Mouse (Mus musculus) inflammation-experienced regulatory T-cells, adult 6 months (primary cell): Measurements from ENCODE around the gene Adamtsl1. TPM values are rescaled to one million over a fixed set of nuclear protein-coding genes. Genes with fewer than 3 reads are reported as not detected.

Source experiments
- ATAC-seq: one replicate; pipeline ENCODE4 v1.8.0; 2017
- polyA plus RNA-seq, 3 experiments: library from polyadenylated mRNA; unstranded; fragments of 100-300 nt; shearing (Covaris generic); gene quantifications; one replicate each; pipeline ENCODE4 v1.2.1; 2017

Gene Adamtsl1
- polyA plus RNA-seq, 3 experiments from 2014 or later: 0.67 TPM; not detected in 2

GRCm38 (mm10) chr4:85818504-85818903 lies 304.5 kb downstream of the Adamtsl1 start:
- no peak for ATAC-seq

- ATAC-seq: no peak
Observed at GRCm38 (mm10) chr4:85819169-85819568, 305.2 kb downstream of the Adamtsl1 start.

GRCm38 (mm10) chr4:85819921-85820320 lies 305.9 kb downstream of the Adamtsl1 start:
- ATAC-seq: no peak

GRCm38 (mm10) chr4:85823952-85824704 lies 310.2 kb downstream of the Adamtsl1 start:
- ATAC-seq: no peak

- ATAC-seq: no peak
Observed at GRCm38 (mm10) chr4:85824705-85825085, 310.7 kb downstream of the Adamtsl1 start.

- no peak for ATAC-seq
Observed at GRCm38 (mm10) chr4:85837058-85837457, 323.1 kb downstream of the Adamtsl1 start.

GRCm38 (mm10) chr4:85837532-85837965 lies 323.6 kb downstream of the Adamtsl1 start:
- no peak for ATAC-seq

- no peak for ATAC-seq
Observed at GRCm38 (mm10) chr4:85838031-85838430, 324.1 kb downstream of the Adamtsl1 start.

GRCm38 (mm10) chr4:85842113-85842512 lies 328.1 kb downstream of the Adamtsl1 start:
- ATAC-seq: no peak

GRCm38 (mm10) chr4:85844381-85844780 lies 330.4 kb downstream of the Adamtsl1 start:
- ATAC-seq: no peak

GRCm38 (mm10) chr4:85845931-85846330 lies 332.0 kb downstream of the Adamtsl1 start:
- no peak for ATAC-seq

- no peak for ATAC-seq
Observed at GRCm38 (mm10) chr4:85853401-85853800, 339.4 kb downstream of the Adamtsl1 start.

- ATAC-seq: no peak
Observed at GRCm38 (mm10) chr4:85854507-85854906, 340.5 kb downstream of the Adamtsl1 start.

- ATAC-seq: no peak
Observed at GRCm38 (mm10) chr4:85879376-85879775, 365.4 kb downstream of the Adamtsl1 start.

- no peak for ATAC-seq
Observed at GRCm38 (mm10) chr4:85881318-85881717, 367.3 kb downstream of the Adamtsl1 start.

GRCm38 (mm10) chr4:85884031-85884430 lies 370.1 kb downstream of the Adamtsl1 start:
- ATAC-seq: no peak

GRCm38 (mm10) chr4:85889877-85890598 lies 376.1 kb downstream of the Adamtsl1 start:
- no peak for ATAC-seq

GRCm38 (mm10) chr4:85901316-85901715 lies 387.3 kb downstream of the Adamtsl1 start:
- no peak for ATAC-seq

- no peak for ATAC-seq
Observed at GRCm38 (mm10) chr4:85904217-85904616, 390.2 kb downstream of the Adamtsl1 start.

- ATAC-seq: no peak
Observed at GRCm38 (mm10) chr4:85916034-85916433, 402.1 kb downstream of the Adamtsl1 start.

- ATAC-seq: no peak
Observed at GRCm38 (mm10) chr4:85918366-85918765, 404.4 kb downstream of the Adamtsl1 start.

- no peak for ATAC-seq
Observed at GRCm38 (mm10) chr4:85920474-85920873, 406.5 kb downstream of the Adamtsl1 start.

GRCm38 (mm10) chr4:85922741-85923140 lies 408.8 kb downstream of the Adamtsl1 start:
- no peak for ATAC-seq

GRCm38 (mm10) chr4:85932129-85932528 lies 418.2 kb downstream of the Adamtsl1 start:
- ATAC-seq: no peak
